Mouse (Mus musculus): Measurements from ENCODE around the gene Tbc1d24. TPM values are rescaled to one million over a fixed set of nuclear protein-coding genes. Genes with fewer than 3 reads are reported as not detected.

Tbc1d24 gene
- total and polyA plus RNA-seq, 3 experiments, result 4.2 to 6.6 (median 4.5) TPM

- no peaks in the 10 kb centered on the region for H3K79me2 ChIP-seq (replicated peaks; ENCODE audit: control insufficient read depth, extremely low read depth, insufficient read depth, poor library complexity, severe bottlenecking)
- no peaks in the 10 kb centered on the region for H3K9me3 ChIP-seq (replicated peaks; ENCODE audit: low read length)
- dilution Hi-C loops (cut with MboI; ENCODE audit: extremely low pct_ligation_motif_present, extremely low pct_unique_long_range_greater_than_20kb, low sequenced_read_pairs), result no loop called here
- no peak for TF ChIP-seq POLR2A (IDR thresholded peaks at IDR 0.05; ENCODE audit: low read depth, low read length)
- TF ChIP-seq MAFK (IDR thresholded peaks at IDR 0.05; ENCODE audit: insufficient replicate concordance, low read length), result no peak
- no peak for TF ChIP-seq MEF2A (IDR thresholded peaks at IDR 0.05; ENCODE audit: borderline replicate concordance, low read depth, low read length)
- TF ChIP-seq MAX (IDR thresholded peaks at IDR 0.05; ENCODE audit: low read length), result no peak
- TF ChIP-seq SMC3 (IDR thresholded peaks at IDR 0.05; ENCODE audit: low read depth, low read length), result no peak
- TF ChIP-seq EP300 (IDR thresholded peaks at IDR 0.05; ENCODE audit: low read length), result no peak
- no peak for TF ChIP-seq JUN (IDR thresholded peaks at IDR 0.05; ENCODE audit: insufficient read depth, low read depth, low read length)
- TF ChIP-seq ZNF384 (IDR thresholded peaks at IDR 0.05; ENCODE audit: low read depth, low read length), result no peak
- no peak for TF ChIP-seq NRF1 (IDR thresholded peaks at IDR 0.05; ENCODE audit: low read depth, low read length)
- TF ChIP-seq IRF4 (IDR thresholded peaks at IDR 0.05; ENCODE audit: low read depth, low read length), result no peak
- TF ChIP-seq ZKSCAN1 (IDR thresholded peaks at IDR 0.05; ENCODE audit: borderline replicate concordance, low read depth, low read length), result no peak
- no peak for TF ChIP-seq ETS1 (conservative IDR thresholded peaks at IDR 0.05; ENCODE audit: low read depth, low read length)
- TF ChIP-seq SIN3A (IDR thresholded peaks at IDR 0.05; ENCODE audit: low read length), result no peak
- no peak overlapping the region for H3K27ac ChIP-seq (ENCODE audit: insufficient read depth, low read depth)
- H3K36me3 ChIP-seq (replicated peaks in 1 of 2; ENCODE audit: control insufficient read depth in 1 of 2, insufficient read depth in 1 of 2, low read length in 1 of 2), result peaks cover 20 to 43% of the 10 kb centered on the region in 2 experiments
- in situ Hi-C loops (cut with MboI; ENCODE audit: low pct_ligation_motif_present, low pct_unique_long_range_greater_than_20kb, low sequenced_read_pairs), result no loop called here
- H3K27me3 ChIP-seq (replicated peaks), result no peaks in the 10 kb centered on the region
- no peaks in the 10 kb centered on the region for H3K4me1 ChIP-seq (ENCODE audit: control insufficient read depth in 1 of 2, insufficient read depth in 2 of 2)
- no peak overlapping the region for H3K9ac ChIP-seq (ENCODE audit: insufficient read depth, low read depth)
- DNase-seq (ENCODE audit: extremely low read depth), result no peak
- no peak overlapping the region for H3K4me2 ChIP-seq (ENCODE audit: insufficient read depth, low read depth, poor library complexity, severe bottlenecking)
- no peak overlapping the region for H3K4me3 ChIP-seq (replicated peaks in 1 of 3; ENCODE audit: low read depth in 2 of 3, low read length in 2 of 3, poor library complexity in 1 of 3)
Measured at GRCm38 (mm10) chr17:24213186-24213585, 7.8 kb upstream of the Tbc1d24 start.

- H3K4me1 ChIP-seq (ENCODE audit: control insufficient read depth in 1 of 2, insufficient read depth in 2 of 2), result no peaks in the 10 kb centered on the region
- peaks cover 14 to 37% of the 10 kb centered on the region in 2 experiments for H3K36me3 ChIP-seq (replicated peaks in 1 of 2; ENCODE audit: control insufficient read depth in 1 of 2, insufficient read depth in 1 of 2, low read length in 1 of 2)
- H3K4me2 ChIP-seq (ENCODE audit: insufficient read depth, low read depth, poor library complexity, severe bottlenecking), result no peak overlapping the region
- DNase-seq (ENCODE audit: extremely low read depth), result no peak
- in situ Hi-C loops (cut with MboI; ENCODE audit: low pct_ligation_motif_present, low pct_unique_long_range_greater_than_20kb, low sequenced_read_pairs), result no loop called here
- H3K9me3 ChIP-seq (replicated peaks; ENCODE audit: low read length), result no peaks in the 10 kb centered on the region
- no peak overlapping the region for H3K4me3 ChIP-seq (replicated peaks in 1 of 3; ENCODE audit: low read depth in 2 of 3, low read length in 2 of 3, poor library complexity in 1 of 3)
- no peak overlapping the region for H3K27ac ChIP-seq (ENCODE audit: insufficient read depth, low read depth)
- H3K9ac ChIP-seq (ENCODE audit: insufficient read depth, low read depth), result no peak overlapping the region
- dilution Hi-C loops (cut with MboI; ENCODE audit: extremely low pct_ligation_motif_present, extremely low pct_unique_long_range_greater_than_20kb, low sequenced_read_pairs), result no loop called here
- no peaks in the 10 kb centered on the region for H3K79me2 ChIP-seq (replicated peaks; ENCODE audit: control insufficient read depth, extremely low read depth, insufficient read depth, poor library complexity, severe bottlenecking)
- no peak for TF ChIP-seq UBTF (IDR thresholded peaks at IDR 0.05; ENCODE audit: low read depth, low read length)
- TF ChIP-seq GABPA (IDR thresholded peaks at IDR 0.05; ENCODE audit: insufficient replicate concordance, low read depth, low read length), result no peak
- TF ChIP-seq NRF1 (IDR thresholded peaks at IDR 0.05; ENCODE audit: low read depth, low read length), result no peak
- TF ChIP-seq CHD2 (IDR thresholded peaks at IDR 0.05; ENCODE audit: low read length), result no peak
- TF ChIP-seq ZNF384 (IDR thresholded peaks at IDR 0.05; ENCODE audit: low read depth, low read length), result no peak
- TF ChIP-seq TBP (conservative IDR thresholded peaks at IDR 0.05; ENCODE audit: low read depth, low read length), result no peak
- TF ChIP-seq JUN (IDR thresholded peaks at IDR 0.05; ENCODE audit: insufficient read depth, low read depth, low read length), result no peak
- TF ChIP-seq MEF2A (IDR thresholded peaks at IDR 0.05; ENCODE audit: borderline replicate concordance, low read depth, low read length), result no peak
- no peak for TF ChIP-seq MXI1 (IDR thresholded peaks at IDR 0.05; ENCODE audit: low read depth, low read length)
- TF ChIP-seq JUND (conservative IDR thresholded peaks at IDR 0.05; ENCODE audit: low read depth, low read length), result no peak
- peaks cover 2% of the 10 kb centered on the region for H3K27me3 ChIP-seq (replicated peaks)
Measured at GRCm38 (mm10) chr17:24212441-24213018, 7.2 kb upstream of the Tbc1d24 start.
